Mouse (Mus musculus) ES-E14 (cell line): Measurements from ENCODE around the gene Actb. TPM values are rescaled to one million over a fixed set of nuclear protein-coding genes. Genes with fewer than 3 reads are reported as not detected.

Experiments
- DNase-seq: peaks from one replicate; pipeline ENCODE4 v3.0.0-alpha.2; 2013; ENCODE audit warnings: low read depth, low spot score
- H3K27ac ChIP-seq: 2 replicates; pipeline ENCODE4 v1.5.1; 2012; ENCODE audit warnings: low read depth, mild to moderate bottlenecking, low read length, moderate library complexity, mixed read lengths; ENCODE audit not compliant: poor library complexity, insufficient read depth, severe bottlenecking
- H3K36me3 ChIP-seq: 2 replicates; pipeline ENCODE4 v1.6.1; 2012; ENCODE audit warnings: mild to moderate bottlenecking, low read length, moderate library complexity, mixed read lengths; ENCODE audit not compliant: control insufficient read depth, poor library complexity, insufficient read depth, severe bottlenecking
- H3K4me1 ChIP-seq, 2 experiments: fragments of 150-350 bp in 1 of 2; sonication (generic) in 1 of 2; 2 replicates each; pipeline ENCODE4 v1.6.1; 2012; ENCODE audit warnings: low read length in 2 of 2, mild to moderate bottlenecking in 1 of 2, mixed read lengths in 1 of 2; ENCODE audit not compliant: control insufficient read depth in 2 of 2, insufficient read depth in 2 of 2, poor library complexity in 1 of 2
- H3K4me3 ChIP-seq, 2 experiments: fragments of 150-350 bp in 1 of 2; sonication (generic) in 1 of 2; 2 replicates each; pipeline ENCODE4 v1.5.1; 2012; ENCODE audit warnings: low read length in 2 of 2, low read depth in 1 of 2, mild to moderate bottlenecking in 1 of 2, mixed read lengths in 1 of 2; ENCODE audit not compliant: insufficient read depth in 1 of 2, poor library complexity in 1 of 2, severe bottlenecking in 1 of 2
- H3K9ac ChIP-seq: 2 replicates; pipeline ENCODE4 v1.6.1; 2012; ENCODE audit warnings: low read depth, mild to moderate bottlenecking, low read length, mixed read lengths; ENCODE audit not compliant: poor library complexity, insufficient read depth, severe bottlenecking
- H3K9me3 ChIP-seq: fragments of 150-350 bp; sonication (generic); 2 replicates; pipeline ENCODE4 v1.6.1; 2012; ENCODE audit warnings: low read depth, mild to moderate bottlenecking, low read length; ENCODE audit not compliant: control insufficient read depth, insufficient read depth
- CHD2 ChIP-seq: IDR thresholded peaks from 2 replicates; pipeline ENCODE4 v1.6.1; 2014; ENCODE audit warnings: mild to moderate bottlenecking, low read depth, low read length, inconsistent platforms
- HCFC1 ChIP-seq: IDR thresholded peaks from 2 replicates; pipeline ENCODE4 v1.6.1; 2012; ENCODE audit warnings: low read length, inconsistent platforms, borderline replicate concordance; ENCODE audit not compliant: insufficient read depth
- MAFK ChIP-seq: IDR thresholded peaks from 2 replicates; pipeline ENCODE4 v1.6.1; 2014; ENCODE audit warnings: mild to moderate bottlenecking, low read depth, low read length, inconsistent platforms; ENCODE audit not compliant: insufficient read depth
- ZC3H11A ChIP-seq: IDR thresholded peaks from 2 replicates; pipeline ENCODE4 v1.6.1; 2012; ENCODE audit warnings: low read depth, mild to moderate bottlenecking, inconsistent platforms, low read length, borderline replicate concordance
- ZNF384 ChIP-seq: IDR thresholded peaks from 2 replicates; pipeline ENCODE4 v1.6.1; 2012; ENCODE audit warnings: low read depth, low read length, inconsistent platforms
- in situ Hi-C, 2 experiments: fragments of 600-800 bp; cut with MboI; formaldehyde crosslinking; loops; one replicate each; pipeline ENCODE4 v1.15.1; 2025; ENCODE audit warnings: low sequenced_read_pairs in 2 of 2, inconsistent platforms in 1 of 2; ENCODE audit not compliant: unreplicated experiment in 2 of 2
- total RNA-seq: library from RNA; depleted of rRNA; stranded (reverse); fragments of 300-350 nt; gene quantifications from 2 replicates; pipeline ENCODE4 v1.2.3, GENCODE M21; 2012

Actb gene
- total RNA-seq, 1 experiment, result 4,692 TPM

DNA sequence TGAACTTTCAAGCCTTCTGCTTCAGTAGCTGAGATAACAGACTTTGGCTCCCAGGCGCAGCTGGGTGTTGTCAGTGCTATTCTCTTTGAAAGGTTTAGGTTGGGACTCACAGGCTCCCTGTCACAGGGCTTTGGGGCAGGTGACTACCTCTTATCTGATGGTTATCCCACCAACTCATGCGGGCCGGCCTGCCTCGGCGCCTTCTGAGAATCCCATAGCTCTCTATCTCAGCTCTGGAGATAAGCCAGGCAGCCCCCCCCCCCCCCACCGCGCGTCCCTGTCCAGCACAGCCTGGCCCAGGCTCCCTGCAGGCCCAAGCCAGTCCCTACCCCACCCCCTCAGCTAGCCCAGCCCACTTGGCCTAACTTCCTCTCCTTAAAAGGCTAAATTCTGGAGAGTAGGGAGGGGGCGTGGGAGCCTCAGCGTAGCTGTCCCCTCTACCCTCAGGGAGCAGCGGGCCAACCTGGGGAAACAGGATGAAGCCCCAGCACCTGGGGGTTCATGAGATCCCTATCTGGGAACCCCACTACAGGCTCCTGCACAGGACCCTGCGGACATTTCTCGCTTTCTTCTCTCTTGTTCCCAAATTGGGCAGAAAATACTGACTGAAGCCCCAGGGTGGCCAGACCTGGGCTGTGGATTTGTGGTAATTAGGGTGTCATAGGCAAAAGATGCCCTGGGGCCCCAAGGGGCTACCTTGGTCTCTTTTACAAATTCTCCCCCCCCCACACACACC is 19.8 kb upstream of the Actb start:
- H3K4me3 ChIP-seq, result no peak overlapping the region; a peak in 1 of 4 replicates
- peaks cover 3 to 42% of the 10 kb centered on the region in 2 experiments; a peak in 2 of 4 replicates for H3K4me1 ChIP-seq
- no peak for DNase-seq
- in situ Hi-C loops, result no loop called here
- H3K27ac ChIP-seq, result peak overlapping the region; percentile 97
- no peak for TF ChIP-seq CHD2
- no peak for TF ChIP-seq ZNF384
- TF ChIP-seq ZC3H11A, result no peak
- TF ChIP-seq MAFK, result no peak
- TF ChIP-seq HCFC1, result no peak
- H3K36me3 ChIP-seq, result no peaks in the 10 kb centered on the region
- H3K9ac ChIP-seq, result peak overlapping the region; percentile 27; the same call in 1 of the 2 replicates
- no peaks in the 10 kb centered on the region for H3K9me3 ChIP-seq

DNA sequence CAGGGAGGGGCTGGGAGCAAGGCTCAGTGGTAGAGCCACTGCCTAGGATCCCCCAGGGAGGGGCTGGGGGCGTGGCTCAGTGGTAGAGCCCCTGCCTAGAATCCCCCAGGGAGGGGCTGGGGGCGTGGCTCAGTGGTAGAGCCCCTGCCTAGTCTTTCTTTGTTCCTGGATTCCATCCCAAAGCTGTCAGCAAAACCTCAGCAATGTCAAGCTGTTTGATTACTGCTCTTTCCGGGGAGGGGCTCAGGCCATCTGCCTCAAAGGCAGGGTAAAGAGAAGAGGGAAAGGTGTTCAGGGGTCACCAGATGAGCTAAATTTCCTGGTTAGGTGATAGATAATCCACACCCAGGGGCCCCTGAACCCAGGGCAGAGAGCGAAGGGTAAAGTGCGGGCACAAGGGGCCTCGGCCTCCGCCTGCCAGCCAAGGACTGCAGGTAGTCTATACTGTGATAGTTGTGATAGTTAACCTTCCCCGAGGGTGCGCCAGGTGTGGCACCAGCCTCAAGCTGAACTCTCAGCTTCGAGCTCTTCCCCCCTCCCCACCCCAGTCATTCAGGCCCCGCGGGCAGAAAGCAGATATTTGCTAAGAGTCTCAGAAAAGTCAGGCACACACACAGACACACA is 17.9 kb upstream of the Actb start:
- in situ Hi-C loops, result no loop called here
- Histone ChIP-seq H3K4me3 (peak overlapping the region in 1 of 2 experiments; percentile 36; a peak in 2 of 4 replicates), H3K9me3 (no peaks in the 10 kb centered on the region), H3K9ac (peak overlapping the region; percentile 12; the same call in 1 of the 2 replicates), H3K4me1 (peaks cover 7 to 56% of the 10 kb centered on the region in 2 experiments; a peak in 3 of 4 replicates), H3K27ac (peak overlapping the region; percentile 97), H3K36me3 (no peaks in the 10 kb centered on the region)
- peak; percentile 71 for DNase-seq
- no peak for TF ChIP-seq CHD2
- no peak for TF ChIP-seq MAFK
- no peak for TF ChIP-seq HCFC1
- TF ChIP-seq ZC3H11A, result no peak
- TF ChIP-seq ZNF384, result no peak

DNA sequence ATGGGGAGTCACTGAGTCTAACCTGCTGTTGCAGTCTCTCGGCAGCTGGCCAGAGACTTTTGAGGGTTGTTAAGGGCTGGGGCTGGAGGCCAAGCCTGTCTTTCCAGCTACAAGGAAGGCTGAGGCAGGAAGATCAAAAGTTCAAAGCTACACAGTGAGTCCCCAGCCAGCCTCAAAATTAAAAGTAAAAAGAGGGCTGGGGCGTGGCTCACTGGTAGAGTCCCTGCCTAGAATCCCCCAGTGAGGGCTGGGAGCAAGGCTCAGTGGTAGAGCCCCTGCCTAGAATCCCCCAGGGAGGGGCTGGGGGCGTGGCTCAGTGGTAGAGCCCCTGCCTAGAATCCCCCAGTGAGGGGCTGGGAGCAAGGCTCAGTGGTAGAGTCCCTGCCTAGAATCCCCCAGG is 17.2 kb upstream of the Actb start:
- DNase-seq, result no peak
- Histone ChIP-seq H3K36me3 (no peaks in the 10 kb centered on the region), H3K9me3 (no peaks in the 10 kb centered on the region), H3K4me1 (peaks cover 7 to 55% of the 10 kb centered on the region in 2 experiments; a peak in 3 of 4 replicates), H3K9ac (no peak overlapping the region), H3K4me3 (no peak overlapping the region), H3K27ac (peak overlapping the region; percentile 95)
- TF ChIP-seq ZC3H11A, result no peak
- TF ChIP-seq HCFC1, result no peak
- TF ChIP-seq MAFK, result no peak
- no peak for TF ChIP-seq CHD2
- TF ChIP-seq ZNF384, result no peak
- in situ Hi-C loops, result no loop called here

DNA sequence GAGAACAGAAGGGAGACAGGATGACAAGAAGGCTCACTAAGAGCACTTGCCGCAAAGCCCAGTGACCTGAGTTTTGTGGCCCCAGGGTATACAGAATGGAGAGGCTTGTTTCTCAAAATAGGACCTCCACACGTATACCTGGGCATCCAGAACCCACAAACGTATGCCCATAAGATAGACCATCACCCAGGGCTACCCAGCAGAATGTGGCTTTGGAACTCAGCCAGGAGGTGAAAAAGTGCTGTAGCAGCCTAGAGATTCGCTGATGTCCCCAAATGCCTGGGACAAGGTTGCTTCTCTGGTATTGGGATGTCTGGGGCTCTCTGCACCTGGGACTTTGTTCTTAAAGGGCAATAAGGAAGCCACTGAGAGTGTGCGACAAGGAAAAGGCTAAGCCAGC is 15.7 kb upstream of the Actb start:
- Histone ChIP-seq H3K4me1 (peaks cover 7 to 45% of the 10 kb centered on the region in 2 experiments; a peak in 3 of 4 replicates), H3K9me3 (no peaks in the 10 kb centered on the region), H3K27ac (peak overlapping the region; percentile 26; the same call in 1 of the 2 replicates), H3K9ac (peak overlapping the region; percentile 37; the same call in 1 of the 2 replicates), H3K36me3 (no peaks in the 10 kb centered on the region), H3K4me3 (no peak overlapping the region)
- in situ Hi-C loops, result no loop called here
- no peak for TF ChIP-seq ZNF384
- TF ChIP-seq MAFK, result no peak
- TF ChIP-seq HCFC1, result no peak
- TF ChIP-seq CHD2, result no peak
- no peak for DNase-seq
